Mouse (Mus musculus) embryonic fibroblast, embryonic 13.5 days (primary cell): Measurements from ENCODE around the gene Lama5. TPM values are rescaled to one million over a fixed set of nuclear protein-coding genes. Genes with fewer than 3 reads are reported as not detected.
A peak's percentile ranks its signal among the peaks of the same experiment; 100 is the strongest.

Experiments
- H3K27ac ChIP-seq: 2 replicates; pipeline ENCODE4 v1.5.1; 2012; ENCODE audit warnings: low read length, control low read depth, inconsistent platforms; ENCODE audit not compliant: insufficient read depth
- H3K4me1 ChIP-seq: 2 replicates; pipeline ENCODE4 v1.6.1; 2011; ENCODE audit warnings: low read length; ENCODE audit not compliant: control insufficient read depth, insufficient read depth
- H3K4me3 ChIP-seq: 2 replicates; pipeline ENCODE4 v1.5.1; 2011; ENCODE audit warnings: mild to moderate bottlenecking, control low read depth, low read length; ENCODE audit not compliant: insufficient read depth
- CTCF ChIP-seq: IDR thresholded peaks from 2 replicates; pipeline ENCODE4 v1.5.1; 2011; ENCODE audit warnings: mild to moderate bottlenecking, control low read depth, low read length, moderate library complexity, borderline replicate concordance; ENCODE audit not compliant: insufficient read depth
- POLR2A ChIP-seq: IDR thresholded peaks from 2 replicates; pipeline ENCODE4 v1.6.1; 2011; ENCODE audit warnings: low read depth, mild to moderate bottlenecking, control low read depth, low read length, moderate library complexity
- polyA plus RNA-seq: library from polyadenylated mRNA; stranded (reverse); fragments of >200 nt; gene quantifications from 2 replicates; pipeline ENCODE4 v1.2.4, GENCODE M21; 2011; ENCODE audit warnings: low read depth; ENCODE audit not compliant: missing spikeins, insufficient read length

The Lama5 gene
- polyA plus RNA-seq, 1 experiment, result 31.0 TPM

- Histone ChIP-seq H3K27ac (no peak overlapping the region), H3K4me1 (peaks cover 5% of the 10 kb centered on the region; the same call in 1 of the 2 replicates), H3K4me3 (peak overlapping the region; percentile 62)
- TF ChIP-seq CTCF, result no peak
- no peak for TF ChIP-seq POLR2A
Observed at GRCm38 (mm10) chr2:180224647-180225043, 1.0 kb downstream of the Lama5 start.

- H3K4me3 ChIP-seq, result no peak overlapping the region
- no peak overlapping the region for H3K27ac ChIP-seq
Observed at GRCm38 (mm10) chr2:180222250-180222649, 3.4 kb downstream of the Lama5 start.

GRCm38 (mm10) chr2:180221051-180221450 lies 4.6 kb downstream of the Lama5 start:
- no peak overlapping the region for H3K4me3 ChIP-seq
- TF ChIP-seq CTCF (no peak), POLR2A (no peak)
- H3K4me1 ChIP-seq, result 0 out of 2 replicates have a peak, but pooled peaks cover 6% of the 10 kb centered on the region
- no peak overlapping the region for H3K27ac ChIP-seq

More at GRCm38 (mm10) chr2:180222250-180222649, 3.4 kb downstream of the Lama5 start:
- TF ChIP-seq POLR2A (no peak), CTCF (no peak)
- H3K4me1 ChIP-seq, result 0 out of 2 replicates have a peak, but pooled peaks cover 4% of the 10 kb centered on the region

GRCm38 (mm10) chr2:180220165-180220564 lies 5.5 kb downstream of the Lama5 start:
- Histone ChIP-seq H3K4me3 (no peak overlapping the region), H3K4me1 (peaks cover 9% of the 10 kb centered on the region; the same call in 1 of the 2 replicates), H3K27ac (no peak overlapping the region)
- no peak for TF ChIP-seq POLR2A
- TF ChIP-seq CTCF, result no peak

- H3K27ac ChIP-seq, result no peak overlapping the region
- H3K4me3 ChIP-seq, result no peak overlapping the region
- TF ChIP-seq POLR2A (no peak), CTCF (no peak)
- peaks cover 11% of the 10 kb centered on the region; the same call in 1 of the 2 replicates for H3K4me1 ChIP-seq
Observed at GRCm38 (mm10) chr2:180219145-180219943, 6.3 kb downstream of the Lama5 start.

GRCm38 (mm10) chr2:180218677-180219076 lies 7.0 kb downstream of the Lama5 start:
- no peak for TF ChIP-seq CTCF
- TF ChIP-seq POLR2A, result no peak
- Histone ChIP-seq H3K4me1 (peaks cover 11% of the 10 kb centered on the region; the same call in 1 of the 2 replicates), H3K4me3 (no peak overlapping the region), H3K27ac (no peak overlapping the region)

GRCm38 (mm10) chr2:180218241-180218640 lies 7.4 kb downstream of the Lama5 start:
- Histone ChIP-seq H3K4me3 (no peak overlapping the region), H3K4me1 (peaks cover 13% of the 10 kb centered on the region; the same call in 1 of the 2 replicates), H3K27ac (no peak overlapping the region)
- TF ChIP-seq POLR2A (no peak), CTCF (no peak)

- no peak overlapping the region for H3K27ac ChIP-seq
- TF ChIP-seq CTCF, result no peak
- no peak for TF ChIP-seq POLR2A
- H3K4me3 ChIP-seq, result no peak overlapping the region
- H3K4me1 ChIP-seq, result peaks cover 14% of the 10 kb centered on the region; the same call in 1 of the 2 replicates
Observed at GRCm38 (mm10) chr2:180217587-180217986, 8.1 kb downstream of the Lama5 start.

- H3K4me1 ChIP-seq, result peaks cover 14% of the 10 kb centered on the region; the same call in 1 of the 2 replicates
- no peak overlapping the region for H3K4me3 ChIP-seq
- TF ChIP-seq POLR2A, result no peak
- TF ChIP-seq CTCF, result no peak
- no peak overlapping the region for H3K27ac ChIP-seq
Observed at GRCm38 (mm10) chr2:180216921-180217320, 8.7 kb downstream of the Lama5 start.

GRCm38 (mm10) chr2:180215951-180216350 lies 9.7 kb downstream of the Lama5 start:
- H3K4me1 ChIP-seq, result peaks cover 14% of the 10 kb centered on the region; the same call in 1 of the 2 replicates
- peak overlapping the region; percentile 60 for H3K27ac ChIP-seq
- TF ChIP-seq POLR2A, result no peak
- TF ChIP-seq CTCF, result no peak
- H3K4me3 ChIP-seq, result no peak overlapping the region
